Mouse (Mus musculus) limb, embryonic 13.5 days (tissue): ENCODE measurements around the gene Zfyve28. TPM values are rescaled to one million over a fixed set of nuclear protein-coding genes. Genes with fewer than 3 reads are reported as not detected.
A peak's percentile ranks its signal among the peaks of the same experiment; 100 is the strongest.

Experiments used
- ATAC-seq: fragments of 200-750 bp; cut with Nextera tagmentation; 2 replicates; pipeline ENCODE4 v1.8.0; 2017; ENCODE audit warnings: low read depth, moderate number of reproducible peaks, moderate TSS enrichment; ENCODE audit not compliant: low FRiP score
- H3K27ac ChIP-seq: fragments of 300-500 bp; sonication (generic); 2 replicates; pipeline ENCODE4 v1.5.1; 2015; ENCODE audit warnings: inconsistent platforms, mild to moderate bottlenecking, moderate library complexity
- H3K27me3 ChIP-seq: fragments of 300-500 bp; sonication (generic); 2 replicates; pipeline ENCODE4 v1.6.1; 2015; ENCODE audit warnings: mild to moderate bottlenecking, inconsistent platforms
- H3K36me3 ChIP-seq: fragments of 300-500 bp; sonication (generic); 2 replicates; pipeline ENCODE4 v1.6.1; 2015; ENCODE audit warnings: inconsistent platforms, mild to moderate bottlenecking, moderate library complexity
- H3K4me1 ChIP-seq: fragments of 300-500 bp; sonication (generic); 2 replicates; pipeline ENCODE4 v1.6.1; 2015; ENCODE audit warnings: inconsistent platforms
- H3K4me2 ChIP-seq: fragments of 300-500 bp; sonication (generic); replicated peaks from 2 replicates; pipeline ENCODE4 v1.6.1; 2015; ENCODE audit warnings: inconsistent platforms, mild to moderate bottlenecking, moderate library complexity
- H3K4me3 ChIP-seq: fragments of 300-500 bp; sonication (generic); 2 replicates; pipeline ENCODE4 v1.5.1; 2015; ENCODE audit warnings: moderate library complexity, mild to moderate bottlenecking, inconsistent platforms
- H3K9ac ChIP-seq: fragments of 300-500 bp; sonication (generic); 2 replicates; pipeline ENCODE4 v1.6.1; 2015; ENCODE audit warnings: mild to moderate bottlenecking, inconsistent platforms
- H3K9me3 ChIP-seq: fragments of 300-500 bp; sonication (generic); 2 replicates; pipeline ENCODE4 v1.6.1; 2016; ENCODE audit warnings: inconsistent platforms
- WGBS: fragments of 180-500 bp; shearing (Covaris S2); methylation state at CpG from one replicate; pipeline ENCODE4 v1.1.7; 2015; 5-methylcytosine and 5-hydroxymethylcytosine counted together
- polyA plus RNA-seq: library from polyadenylated mRNA; unstranded; fragments of >200 nt; fragmentation: Nextera tagmentation; extraction: Ambion mirVana; gene quantifications from 2 replicates; pipeline ENCODE4 v1.2.1, GENCODE M21; 2015

The Zfyve28 gene
- polyA plus RNA-seq, result 0.93 and 1.3 TPM in 2 replicates

DNA sequence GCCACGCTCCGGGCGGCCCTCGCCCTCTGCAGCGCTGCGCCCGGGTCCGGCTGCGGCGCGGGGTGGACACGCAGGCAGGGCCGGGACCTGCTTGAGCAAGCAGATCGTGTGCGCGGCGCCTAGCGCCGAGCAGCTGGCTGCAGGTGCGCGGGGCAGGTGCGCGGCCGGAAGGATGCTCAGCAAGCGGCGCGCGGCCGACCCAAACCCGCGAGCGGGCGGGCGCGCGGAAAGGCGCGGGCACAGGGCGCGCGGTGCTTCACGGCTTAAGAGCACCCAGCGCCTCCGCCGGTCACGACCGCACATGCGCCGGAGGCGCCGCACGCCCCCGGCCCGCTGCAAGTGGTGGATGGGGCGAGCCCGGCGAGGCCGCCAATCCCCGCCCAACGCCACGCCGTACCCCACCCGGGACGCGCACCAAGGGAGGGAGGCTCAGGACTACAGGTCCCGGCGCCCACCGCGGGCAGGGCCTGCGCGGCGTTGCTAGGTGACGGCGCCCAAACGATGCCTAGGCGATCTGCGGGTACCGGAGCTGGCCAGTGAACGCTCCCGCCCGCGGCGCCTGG lies at the start of gene Zfyve28, which contains the start of gene Cfap99:
TSS of gene Zfyve28 (minus strand) at position 296 of the 563 bp plus-strand sequence.
TSS of gene Cfap99 (plus strand) at position 447 of the 563 bp plus-strand sequence.
- Histone ChIP-seq H3K9me3 (no peaks in the 10 kb centered on the region), H3K4me1 (peaks cover 20% of the 10 kb centered on the region), H3K4me2 (peak within 1 kb of the TSS; percentile 97), H3K27ac (no peak within 1 kb of the TSS), H3K27me3 (peaks cover 84% of the 10 kb centered on the region), H3K4me3 (peak within 1 kb of the TSS; percentile 66), H3K36me3 (no peaks in the 10 kb centered on the region), H3K9ac (peak within 1 kb of the TSS; percentile 65)
- WGBS, result under 1% methylated on average over 52 of the region's 83 CpGs
- peak; percentile 97 for ATAC-seq

DNA sequence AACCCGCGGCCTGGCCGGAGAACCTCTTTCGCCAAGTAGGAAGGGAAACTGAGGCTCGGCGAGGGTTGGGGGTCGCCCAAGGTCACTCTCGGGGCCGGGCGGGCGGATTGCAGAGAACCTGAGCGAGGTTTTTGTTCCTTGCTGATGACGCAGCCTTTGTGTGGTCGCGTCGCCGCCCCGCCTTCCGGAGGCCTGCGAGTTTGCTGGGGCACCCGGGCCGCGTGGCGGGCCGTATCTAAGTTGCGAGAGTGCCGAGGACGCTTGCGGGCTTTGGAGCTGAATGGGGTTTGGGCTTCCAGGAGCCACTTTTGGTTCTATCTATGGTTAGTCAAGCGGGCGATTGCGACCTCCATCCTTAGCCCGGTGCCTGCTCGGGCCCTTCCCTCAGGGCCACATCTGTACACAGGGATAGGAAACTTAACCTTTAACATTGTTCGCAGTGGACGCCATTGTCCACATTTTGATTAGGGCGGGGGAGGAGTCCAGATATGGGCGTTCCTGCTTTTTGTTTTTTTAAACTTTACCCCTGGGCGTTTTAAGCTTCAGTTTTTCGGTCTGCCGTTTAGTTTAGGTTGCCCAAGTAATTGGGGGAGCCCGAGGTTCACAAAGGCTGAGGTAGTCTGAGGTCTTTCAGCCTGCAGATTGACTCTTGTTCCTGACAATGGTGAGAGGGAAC lies 48.7 kb upstream of the Zfyve28 start:
- ATAC-seq, result no peak; the same call in 1 of the 2 replicates
- Histone ChIP-seq H3K9me3 (no peaks in the 10 kb centered on the region), H3K27ac (peak overlapping the region; percentile 96), H3K9ac (peak overlapping the region; percentile 99), H3K27me3 (no peaks in the 10 kb centered on the region), H3K4me3 (peak overlapping the region; percentile 97), H3K4me1 (peaks cover 17% of the 10 kb centered on the region), H3K4me2 (peak overlapping the region; percentile 84), H3K36me3 (0 out of 2 replicates have a peak, but pooled peaks cover 4% of the 10 kb centered on the region)
- WGBS, result under 1% methylated on average over 42 of the region's 42 CpGs

DNA sequence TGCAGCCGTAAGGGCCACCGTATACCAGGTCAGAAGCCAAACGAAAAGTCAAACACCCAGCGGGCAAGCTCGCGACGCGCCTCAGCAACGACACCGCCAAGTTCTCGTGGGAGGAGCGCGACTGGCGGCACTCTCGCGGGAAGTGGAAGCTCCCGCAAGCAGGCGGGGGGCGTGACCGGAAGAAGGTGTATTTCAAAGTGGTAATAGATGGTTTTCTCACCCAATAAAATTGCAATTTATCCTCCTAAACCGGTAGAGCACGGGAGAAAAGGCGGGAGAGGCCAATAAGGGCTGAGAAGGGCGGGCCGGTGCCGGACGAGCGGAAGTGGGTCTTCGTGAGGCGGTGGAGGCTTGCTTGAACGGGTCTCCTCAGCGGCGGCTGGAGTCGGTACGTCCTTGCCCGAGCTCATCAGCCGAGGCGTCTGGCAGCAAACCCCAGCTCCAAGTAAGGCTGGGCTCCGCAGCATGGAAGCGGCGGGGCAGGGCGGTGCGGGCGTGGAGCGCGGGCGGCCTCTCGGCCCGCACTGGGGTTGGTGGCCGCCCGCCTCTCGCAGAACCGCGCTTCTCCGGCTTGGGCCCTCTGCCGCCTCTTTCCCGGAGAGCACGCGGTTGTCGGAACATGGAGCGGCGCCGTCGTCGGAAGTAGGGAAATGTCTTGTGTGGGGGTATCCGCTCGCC lies 48.0 kb upstream of the Zfyve28 start, which contains the start of gene Rnf4:
TSS of gene Rnf4 (plus strand) at position 193 of the 678 bp plus-strand sequence.
- peaks cover 17% of the 10 kb centered on the region for H3K4me1 ChIP-seq
- no peaks in the 10 kb centered on the region for H3K9me3 ChIP-seq
- 0 out of 2 replicates have a peak, but pooled peaks cover 4% of the 10 kb centered on the region for H3K36me3 ChIP-seq
- H3K27ac ChIP-seq, result peak within 1 kb of the TSS; percentile 96
- H3K4me2 ChIP-seq, result peak within 1 kb of the TSS; percentile 84
- H3K4me3 ChIP-seq, result peak within 1 kb of the TSS; percentile 97
- peak; percentile 98 for ATAC-seq
- no peaks in the 10 kb centered on the region for H3K27me3 ChIP-seq
- WGBS, result under 1% methylated on average over 67 of the region's 67 CpGs
- H3K9ac ChIP-seq, result peak within 1 kb of the TSS; percentile 99

DNA sequence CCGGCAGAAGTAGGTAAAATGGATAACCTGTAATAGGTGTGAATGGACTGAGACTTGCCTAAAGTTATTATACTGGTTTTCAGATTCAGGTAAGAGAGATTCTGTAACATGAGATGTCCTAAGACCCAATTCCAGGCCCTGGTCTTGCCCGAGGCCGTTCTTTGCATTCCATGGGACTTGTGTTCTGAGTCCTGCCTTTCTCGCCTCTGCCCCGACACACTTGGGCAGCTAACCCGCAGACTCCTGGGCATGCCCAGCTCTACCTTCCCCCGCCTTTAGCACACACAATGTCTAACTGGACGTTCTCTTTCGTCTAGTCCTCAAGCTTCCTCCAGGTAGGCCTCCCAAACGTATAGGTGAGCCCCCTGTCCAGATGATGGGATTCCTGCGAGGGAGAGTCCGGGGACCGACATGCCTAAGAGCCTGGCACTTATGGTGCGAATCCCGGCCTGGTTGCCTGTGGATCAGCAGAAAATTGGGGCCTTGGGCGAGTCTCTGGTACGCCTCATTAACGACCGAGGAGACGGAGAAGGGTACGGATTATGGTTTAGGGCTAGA lies 47.4 kb upstream of the Zfyve28 start:
- no peaks in the 10 kb centered on the region for H3K9me3 ChIP-seq
- H3K4me2 ChIP-seq, result peak overlapping the region; percentile 79
- 0 out of 2 replicates have a peak, but pooled peaks cover 4% of the 10 kb centered on the region for H3K36me3 ChIP-seq
- H3K9ac ChIP-seq, result peak overlapping the region; percentile 99
- peak; percentile 68 for ATAC-seq
- peak overlapping the region; percentile 86 for H3K27ac ChIP-seq
- 2% methylated on average over 21 of the region's 21 CpGs for WGBS
- H3K4me1 ChIP-seq, result peaks cover 17% of the 10 kb centered on the region
- H3K27me3 ChIP-seq, result no peaks in the 10 kb centered on the region
- peak overlapping the region; percentile 97 for H3K4me3 ChIP-seq

DNA sequence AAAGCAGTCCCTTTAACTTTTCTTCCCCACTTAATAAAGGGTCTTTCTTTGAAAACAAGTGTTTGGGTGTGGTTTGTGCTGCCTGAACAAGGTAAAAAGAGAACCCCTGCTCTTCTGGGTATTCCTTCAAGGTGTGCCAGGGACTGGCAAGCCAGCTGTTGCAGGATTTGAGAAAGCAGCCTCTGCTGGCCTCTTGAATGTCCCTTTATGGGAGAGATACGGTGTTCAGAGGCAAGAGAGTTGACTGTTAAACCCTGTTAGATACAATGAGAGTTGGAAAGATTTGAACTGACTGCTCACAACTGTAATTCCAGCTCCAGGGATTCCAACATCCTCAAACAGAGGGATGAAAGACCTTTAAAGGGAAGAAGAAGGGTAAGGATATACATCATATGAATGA lies 45.8 kb upstream of the Zfyve28 start:
- WGBS, result 89% methylated on average over 1 of the region's 1 CpGs
- Histone ChIP-seq H3K9me3 (peaks cover 5% of the 10 kb centered on the region; the same call in 1 of the 2 replicates), H3K4me2 (no peak overlapping the region), H3K9ac (no peak overlapping the region), H3K4me1 (peaks cover 17% of the 10 kb centered on the region), H3K36me3 (0 out of 2 replicates have a peak, but pooled peaks cover 4% of the 10 kb centered on the region), H3K27ac (no peak overlapping the region), H3K4me3 (no peak overlapping the region), H3K27me3 (no peaks in the 10 kb centered on the region)
- no peak for ATAC-seq

DNA sequence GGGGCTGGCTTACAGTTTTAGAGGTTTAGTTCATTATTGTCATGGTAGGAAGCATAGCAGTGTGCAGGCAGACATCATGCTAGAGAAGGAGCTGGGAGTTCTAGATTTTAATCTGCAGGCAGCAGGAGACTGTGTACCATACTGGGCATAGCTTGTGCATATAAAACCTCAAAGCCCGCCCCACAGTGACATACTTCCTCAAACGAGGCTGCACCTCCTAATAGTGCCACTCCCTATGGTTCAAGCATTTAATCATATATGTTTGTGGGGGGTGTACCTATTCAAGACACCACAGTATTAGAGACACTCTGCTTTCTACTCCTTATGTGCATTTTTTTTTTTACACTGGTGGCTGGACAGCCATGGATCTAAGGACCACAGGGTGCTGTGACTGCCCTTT lies 41.9 kb upstream of the Zfyve28 start:
- no peaks in the 10 kb centered on the region for H3K36me3 ChIP-seq
- H3K27ac ChIP-seq, result no peak overlapping the region
- H3K4me1 ChIP-seq, result peaks cover 16% of the 10 kb centered on the region
- WGBS, result 79% methylated on average over 2 of the region's 2 CpGs
- no peak for ATAC-seq
- no peak overlapping the region for H3K9ac ChIP-seq
- H3K4me3 ChIP-seq, result no peak overlapping the region
- 0 out of 2 replicates have a peak, but pooled peaks cover 2% of the 10 kb centered on the region for H3K27me3 ChIP-seq
- peaks cover 5% of the 10 kb centered on the region; the same call in 1 of the 2 replicates for H3K9me3 ChIP-seq
- H3K4me2 ChIP-seq, result no peak overlapping the region

DNA sequence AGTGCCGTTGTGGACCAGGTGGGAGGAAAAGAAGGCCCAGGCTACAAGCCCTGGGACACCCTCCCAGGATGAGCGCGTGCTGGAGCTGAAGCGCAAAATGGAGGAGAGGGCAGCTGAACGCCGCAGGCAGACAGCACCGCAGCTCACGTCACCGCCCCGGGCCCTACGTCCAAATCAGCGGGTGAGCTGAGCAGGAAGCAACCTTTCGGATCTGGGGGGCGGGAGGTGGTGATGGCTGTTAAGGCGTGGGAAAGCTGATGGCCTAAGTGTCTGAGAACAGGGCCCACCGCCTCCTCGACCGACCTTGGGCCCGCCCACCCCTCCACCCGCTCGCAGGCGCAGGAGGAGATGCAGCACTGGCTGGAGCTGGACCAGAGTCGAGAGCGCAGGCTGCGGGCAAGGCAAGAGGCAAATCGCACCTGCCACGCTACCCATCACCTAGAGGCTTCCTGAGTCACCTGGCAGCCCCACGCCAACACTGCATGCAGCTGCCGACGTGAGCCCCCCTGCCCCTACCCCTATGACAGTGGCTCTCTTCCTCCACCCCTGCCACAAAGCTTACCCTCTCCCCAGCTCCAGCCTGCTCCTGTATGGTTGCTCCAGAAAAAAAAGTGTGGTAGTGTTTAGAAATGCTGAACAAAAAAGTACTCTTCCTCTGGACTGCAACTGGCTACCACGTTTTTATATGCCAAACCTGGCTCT lies 38.8 kb upstream of the Zfyve28 start:
- Histone ChIP-seq H3K4me3 (peak overlapping the region; percentile 38), H3K4me1 (peaks cover 15% of the 10 kb centered on the region), H3K36me3 (no peaks in the 10 kb centered on the region), H3K9ac (peak overlapping the region; percentile 66), H3K4me2 (peak overlapping the region; percentile 67), H3K9me3 (peaks cover 5% of the 10 kb centered on the region; the same call in 1 of the 2 replicates), H3K27me3 (0 out of 2 replicates have a peak, but pooled peaks cover 2% of the 10 kb centered on the region), H3K27ac (no peak overlapping the region)
- peak; percentile 64; the same call in 1 of the 2 replicates for ATAC-seq
- 6% methylated on average over 28 of the region's 31 CpGs for WGBS

DNA sequence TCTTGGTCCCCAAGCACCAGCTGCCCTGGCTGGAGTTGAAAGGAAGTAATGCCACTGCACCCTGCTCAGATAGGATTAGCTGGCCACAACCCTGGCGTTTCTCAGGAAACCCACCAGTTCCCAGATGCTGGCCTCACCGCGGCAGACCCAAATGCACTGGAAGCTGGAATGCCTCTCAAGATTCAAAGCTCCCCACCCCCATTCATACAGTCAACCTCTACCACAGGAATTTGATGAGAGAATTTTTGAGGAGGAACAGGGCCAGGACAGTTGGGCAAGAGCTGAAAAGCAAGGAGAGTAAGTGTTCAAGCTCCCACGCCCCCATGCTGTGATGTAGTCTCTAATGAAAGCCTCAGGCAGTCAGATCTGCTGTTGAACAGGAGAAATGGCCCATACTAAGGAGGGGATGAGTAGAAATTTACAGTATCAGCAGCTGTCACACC lies 38.0 kb upstream of the Zfyve28 start:
- peaks cover 5% of the 10 kb centered on the region; the same call in 1 of the 2 replicates for H3K9me3 ChIP-seq
- no peak overlapping the region for H3K9ac ChIP-seq
- peak overlapping the region; percentile 67 for H3K4me2 ChIP-seq
- H3K4me1 ChIP-seq, result peaks cover 15% of the 10 kb centered on the region
- H3K36me3 ChIP-seq, result no peaks in the 10 kb centered on the region
- H3K27me3 ChIP-seq, result 0 out of 2 replicates have a peak, but pooled peaks cover 2% of the 10 kb centered on the region
- ATAC-seq, result peak; percentile 26; the same call in 1 of the 2 replicates
- WGBS, result 26% methylated on average over 4 of the region's 4 CpGs
- peak overlapping the region; percentile 38; the same call in 1 of the 2 replicates for H3K4me3 ChIP-seq
- no peak overlapping the region for H3K27ac ChIP-seq

DNA sequence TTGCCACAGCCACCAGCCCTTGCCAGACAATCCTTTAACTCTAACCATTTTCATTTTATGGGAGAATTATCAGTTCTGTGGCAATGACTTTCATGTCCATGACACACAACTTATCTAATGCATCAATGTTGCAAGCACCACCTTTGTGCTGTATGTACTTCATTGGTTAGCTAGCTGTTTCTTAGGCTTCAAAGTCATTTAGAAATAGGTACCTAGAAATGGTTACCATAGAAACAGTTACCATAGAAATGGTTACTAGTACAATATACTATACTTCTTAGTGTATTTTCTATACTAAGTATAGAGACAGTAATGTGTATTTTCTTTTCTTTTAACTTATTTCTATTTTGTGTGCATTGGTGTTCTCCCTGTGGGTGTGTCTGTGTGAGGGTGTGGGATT lies 37.0 kb upstream of the Zfyve28 start:
- no peak for ATAC-seq
- no peaks in the 10 kb centered on the region for H3K36me3 ChIP-seq

DNA sequence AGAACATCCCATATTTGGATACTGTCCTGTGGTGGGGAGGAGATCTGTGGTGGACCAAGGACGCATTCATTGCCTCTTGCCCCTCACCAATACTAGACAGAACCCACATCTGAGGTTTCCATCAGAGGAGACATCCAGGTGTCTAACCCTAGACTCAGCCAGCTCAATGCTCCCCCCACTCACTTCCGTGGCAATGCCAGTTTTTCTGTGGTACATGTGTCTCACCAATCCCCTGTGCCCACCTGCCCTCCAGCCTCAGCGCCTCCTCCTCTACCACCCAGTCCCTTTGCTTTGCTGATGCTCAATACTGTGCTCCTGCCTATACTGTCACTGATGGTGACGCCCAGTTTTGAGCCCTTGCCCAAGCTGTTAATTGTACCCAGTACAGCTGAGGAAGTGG lies 33.0 kb upstream of the Zfyve28 start:
- WGBS, result 76% methylated on average over 4 of the region's 4 CpGs
- no peak overlapping the region for H3K4me2 ChIP-seq

More for the DNA sequence above, 37.0 kb upstream of the Zfyve28 start:
- H3K27me3 ChIP-seq, result 0 out of 2 replicates have a peak, but pooled peaks cover 2% of the 10 kb centered on the region
- H3K4me3 ChIP-seq, result no peak overlapping the region
- H3K9me3 ChIP-seq, result peaks cover 4% of the 10 kb centered on the region; the same call in 1 of the 2 replicates
- H3K4me1 ChIP-seq, result peaks cover 15% of the 10 kb centered on the region
- H3K27ac ChIP-seq, result no peak overlapping the region
- no peak overlapping the region for H3K4me2 ChIP-seq
- no peak overlapping the region for H3K9ac ChIP-seq

DNA sequence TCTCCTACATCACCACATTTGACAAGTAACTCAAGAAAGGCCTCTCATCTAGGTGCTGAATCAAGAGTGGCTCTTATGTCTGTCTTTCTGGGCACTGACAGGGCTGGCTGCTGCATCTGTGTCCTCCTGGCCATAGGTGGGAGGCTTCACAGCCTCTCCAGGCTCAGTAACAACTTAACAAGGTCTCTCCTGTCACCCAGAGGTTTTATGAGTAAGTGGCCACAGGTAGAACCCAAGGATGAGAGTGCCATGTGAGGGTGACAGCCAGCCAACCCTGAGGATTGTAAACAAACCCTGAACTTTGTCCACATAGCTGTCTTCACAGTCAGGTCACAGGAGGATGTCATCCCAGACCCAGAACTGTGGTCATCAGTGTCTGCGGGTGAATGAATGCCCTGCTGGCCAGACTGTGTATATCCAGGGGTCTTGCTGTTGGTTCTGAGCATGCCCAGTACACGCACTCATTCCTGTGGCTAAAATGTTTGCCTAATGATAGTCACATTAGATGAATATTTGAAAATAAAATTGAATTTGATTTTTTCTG lies 31.3 kb upstream of the Zfyve28 start:
- Histone ChIP-seq H3K9me3 (no peaks in the 10 kb centered on the region), H3K9ac (no peak overlapping the region), H3K36me3 (no peaks in the 10 kb centered on the region), H3K4me2 (no peak overlapping the region), H3K27ac (no peak overlapping the region), H3K4me1 (no peaks in the 10 kb centered on the region), H3K4me3 (no peak overlapping the region), H3K27me3 (no peaks in the 10 kb centered on the region)
- no peak for ATAC-seq
- WGBS, result 69% methylated on average over 2 of the region's 2 CpGs

More for the DNA sequence above, 33.0 kb upstream of the Zfyve28 start:
- H3K4me1 ChIP-seq, result peaks cover 4% of the 10 kb centered on the region
- no peaks in the 10 kb centered on the region for H3K27me3 ChIP-seq
- no peaks in the 10 kb centered on the region for H3K36me3 ChIP-seq
- no peak overlapping the region for H3K9ac ChIP-seq
- no peak for ATAC-seq
- H3K4me3 ChIP-seq, result no peak overlapping the region
- H3K27ac ChIP-seq, result no peak overlapping the region
- H3K9me3 ChIP-seq, result no peaks in the 10 kb centered on the region
